Mouse (Mus musculus): ENCODE results near the gene Dlgap4.

Dlgap4 gene

GRCm38 (mm10) chr2:156747315-156747714 is 133.8 kb downstream of the Dlgap4 start:
- no peak for DNase-seq

GRCm38 (mm10) chr2:156749687-156750086 is 136.2 kb downstream of the Dlgap4 start:
- DNase-seq, result no peak

- no peak for DNase-seq
These were observed 143.4 kb downstream of the Dlgap4 start for GRCm38 (mm10) chr2:156756937-156757336.

- peak; percentile 56 to 68 for DNase-seq
These were observed 147.5 kb downstream of the Dlgap4 start for GRCm38 (mm10) chr2:156760843-156761505.

GRCm38 (mm10) chr2:156761521-156762278 is 148.2 kb downstream of the Dlgap4 start:
- no peak for DNase-seq

- DNase-seq, result peak; percentile 51 to 66
These were observed 149.0 kb downstream of the Dlgap4 start for GRCm38 (mm10) chr2:156762499-156762898.

GRCm38 (mm10) chr2:156763101-156763500 is 149.6 kb downstream of the Dlgap4 start:
- DNase-seq, result peak; percentile 83 to 86

- DNase-seq, result no peak
These were observed 150.5 kb downstream of the Dlgap4 start for GRCm38 (mm10) chr2:156764022-156764421.

GRCm38 (mm10) chr2:156764747-156765146 is 151.2 kb downstream of the Dlgap4 start:
- no peak for DNase-seq

- no peak for DNase-seq
These were observed 152.1 kb downstream of the Dlgap4 start for GRCm38 (mm10) chr2:156765593-156765992.

- no peak for DNase-seq
These were observed 152.9 kb downstream of the Dlgap4 start for GRCm38 (mm10) chr2:156766227-156767019.

GRCm38 (mm10) chr2:156767108-156767507 is 153.6 kb downstream of the Dlgap4 start:
- no peak for DNase-seq

- DNase-seq, result no peak
These were observed 155.8 kb downstream of the Dlgap4 start for GRCm38 (mm10) chr2:156769274-156769673.

GRCm38 (mm10) chr2:156773470-156773869 is 160.0 kb downstream of the Dlgap4 start:
- DNase-seq, result no peak

GRCm38 (mm10) chr2:156774035-156774737 is 160.7 kb downstream of the Dlgap4 start:
- peak in 1 of 2 experiments; percentile 16 for DNase-seq

GRCm38 (mm10) chr2:156774738-156775454 is 161.4 kb downstream of the Dlgap4 start, which contains the start of gene Myl9:
Gene Myl9, plus strand, starts transcription at chr2:156775420.
- peak; percentile 80 to 88 for DNase-seq

- no peak for DNase-seq
These were observed 162.2 kb downstream of the Dlgap4 start for GRCm38 (mm10) chr2:156775455-156776435.

GRCm38 (mm10) chr2:156776907-156777306 is 163.4 kb downstream of the Dlgap4 start:
- DNase-seq, result no peak

- DNase-seq, result peak; percentile 43 to 60
These were observed 164.0 kb downstream of the Dlgap4 start for GRCm38 (mm10) chr2:156777326-156778004.

- DNase-seq, result no peak
These were observed 165.1 kb downstream of the Dlgap4 start for GRCm38 (mm10) chr2:156778571-156778970.
